11 mouse cellular contexts compared by ENCODE assay signal in the genomic region with DNA sequence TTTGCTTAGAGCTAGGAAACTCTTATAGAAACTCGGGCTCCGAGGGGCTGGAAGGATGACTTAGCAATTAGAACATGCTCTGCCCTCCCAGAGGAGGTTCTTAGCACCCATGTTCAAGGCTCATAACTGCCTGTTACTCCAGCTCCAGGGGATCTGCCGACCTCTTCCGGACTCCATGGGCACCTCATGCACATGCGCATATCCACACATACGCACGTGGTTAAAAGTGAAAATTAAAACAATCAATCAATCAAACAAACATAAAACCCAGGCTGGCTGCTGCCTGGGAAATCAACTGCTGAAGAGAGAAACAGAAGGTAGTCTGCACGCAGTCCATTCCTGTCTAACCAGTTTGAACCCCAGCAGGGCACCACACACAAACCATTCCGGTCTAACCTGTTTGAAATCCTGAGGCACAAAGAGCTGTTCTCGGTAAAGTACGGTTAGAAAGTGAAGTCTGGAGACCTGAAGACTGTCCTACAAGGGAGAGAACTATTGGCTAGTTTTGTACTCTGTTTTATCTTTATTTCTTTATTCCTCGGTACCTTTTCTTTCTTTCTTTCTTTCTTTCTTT. TPM values are rescaled to one million over a fixed set of nuclear protein-coding genes. Genes with fewer than 3 reads are reported as not detected.
DNase-seq lines count a peak whose midpoint lies in the region; ATAC-seq and TF ChIP-seq lines count a peak whose summit lies in the region.
"Had no signal": no experiment of that assay in that cellular context is flagged by ENCODE, and none has a peak within 500 bp of the region (broad histone marks: within the 10 kb centered on the region; RNA-seq: fewer than 3 reads in every experiment).

No protein-coding gene starts in this region.

- no peaks in the 10 kb centered on the region for H3K27me3 ChIP-seq in embryonic facial prominence, embryonic 14.5 days (replicated peaks; ENCODE audit: control insufficient read depth, insufficient read depth, low read length)
- no peaks in the 10 kb centered on the region for H3K27me3 ChIP-seq in lung, embryonic 16.5 days (ENCODE audit: control insufficient read depth, insufficient read depth, low read depth, low read length)
- H3K27me3 ChIP-seq: heart, embryonic 15.5 days had no signal

- WGBS in embryonic facial prominence, embryonic 14.5 days = 51% methylated on average over 12 of the region's 12 CpGs
- WGBS in lung, embryonic 16.5 days = 39% methylated on average over 12 of the region's 12 CpGs

- H3K4me1 ChIP-seq in ES-E14 (ENCODE audit: control insufficient read depth in 2 of 2, insufficient read depth in 2 of 2, low read length in 2 of 2, poor library complexity in 1 of 2) = peaks cover 0 to 2% of the 10 kb centered on the region in 2 experiments; a peak in 2 of 4 replicates
- H3K4me1 ChIP-seq in embryonic facial prominence, embryonic 14.5 days (ENCODE audit: control insufficient read depth, insufficient read depth, low read length) = no peaks in the 10 kb centered on the region
- H3K4me1 ChIP-seq in lung, embryonic 16.5 days (replicated peaks; ENCODE audit: control insufficient read depth, insufficient read depth, low read length) = no peaks in the 10 kb centered on the region; the same call in 1 of the 2 replicates
- H3K4me1 ChIP-seq: heart, embryonic 15.5 days had no signal

- H3K27ac ChIP-seq in ES-E14 (ENCODE audit: insufficient read depth, low read depth, low read length, poor library complexity, severe bottlenecking) = peak overlapping the region; percentile 81; the same call in 1 of the 2 replicates
- H3K27ac ChIP-seq in embryonic facial prominence, embryonic 14.5 days (replicated peaks; ENCODE audit: low read depth, low read length) = peak overlapping the region; percentile 71
- peak overlapping the region; percentile 81 for H3K27ac ChIP-seq in lung, embryonic 16.5 days (ENCODE audit: low read length)
- H3K27ac ChIP-seq: heart, embryonic 15.5 days had no signal

- peak overlapping the region; percentile 7 to 35; a peak in 3 of 4 replicates for H3K4me3 ChIP-seq in ES-E14 (ENCODE audit: insufficient read depth in 1 of 2, low read depth in 1 of 2, low read length in 2 of 2, poor library complexity in 1 of 2, severe bottlenecking in 1 of 2)
- H3K4me3 ChIP-seq in embryonic facial prominence, embryonic 14.5 days (ENCODE audit: low read depth, low read length) = no peak overlapping the region
- peak overlapping the region; percentile 20; the same call in 1 of the 2 replicates for H3K4me3 ChIP-seq in lung, embryonic 16.5 days (ENCODE audit: low read length)
- H3K4me3 ChIP-seq: heart, embryonic 15.5 days had no signal

- H3K9me3 ChIP-seq in ES-E14 (ENCODE audit: control insufficient read depth, insufficient read depth, low read depth, low read length) = no peaks in the 10 kb centered on the region
- H3K9me3 ChIP-seq in embryonic facial prominence, embryonic 14.5 days (ENCODE audit: control insufficient read depth, low read length) = no peaks in the 10 kb centered on the region
- no peaks in the 10 kb centered on the region for H3K9me3 ChIP-seq in lung, embryonic 16.5 days (ENCODE audit: control insufficient read depth, low read length)
- H3K9me3 ChIP-seq: G1E; heart, embryonic 15.5 days had no signal

- H3K9ac ChIP-seq in ES-E14 (ENCODE audit: insufficient read depth, low read depth, low read length, poor library complexity, severe bottlenecking) = no peak overlapping the region
- no peak overlapping the region for H3K9ac ChIP-seq in embryonic facial prominence, embryonic 14.5 days (ENCODE audit: low read depth, low read length)
- peak overlapping the region; percentile 45; the same call in 1 of the 2 replicates for H3K9ac ChIP-seq in lung, embryonic 16.5 days (ENCODE audit: low read length)
- H3K9ac ChIP-seq: heart, embryonic 15.5 days had no signal

- H3K4me2 ChIP-seq in embryonic facial prominence, embryonic 14.5 days (ENCODE audit: low read depth, low read length) = peak overlapping the region; percentile 16
- H3K4me2 ChIP-seq in lung, embryonic 16.5 days (ENCODE audit: low read depth, low read length) = peak overlapping the region; percentile 25
- H3K4me2 ChIP-seq: heart, embryonic 15.5 days had no signal

- DNase-seq in ES-E14 (ENCODE audit: low read depth, low spot score) = no peak
- peak; percentile 89 for DNase-seq in embryonic facial prominence, embryonic 14.5 days (ENCODE audit: low spot score)
- DNase-seq in kidney, postnatal 10 days = peak; percentile 45
- no peak for DNase-seq in ovary, postnatal 10 days (ENCODE audit: low spot score)
- DNase-seq in MN1 (ENCODE audit: low spot score) = no peak
- no peak for DNase-seq in frontal cortex, adult 2 months (ENCODE audit: extremely low spot score in 1 of 2, low spot score in 1 of 2)
- no peak for DNase-seq in adipocyte (ENCODE audit: low spot score)
- DNase-seq: spleen, adult 18-20 months had no signal

- in situ Hi-C loops in ES-E14 (cut with MboI; ENCODE audit: low sequenced_read_pairs in 2 of 2, unreplicated experiment in 2 of 2) = no loop called here

- no peaks in the 10 kb centered on the region for H3K36me3 ChIP-seq in ES-E14 (ENCODE audit: control insufficient read depth, insufficient read depth, low read length, poor library complexity, severe bottlenecking)
- H3K36me3 ChIP-seq in embryonic facial prominence, embryonic 14.5 days (ENCODE audit: control insufficient read depth, insufficient read depth, low read length) = no peaks in the 10 kb centered on the region
- no peaks in the 10 kb centered on the region for H3K36me3 ChIP-seq in lung, embryonic 16.5 days (ENCODE audit: control insufficient read depth, insufficient read depth, low read length)
- H3K36me3 ChIP-seq: G1E; heart, embryonic 15.5 days had no signal

- peak; percentile 94 for ATAC-seq in embryonic facial prominence, embryonic 14.5 days (ENCODE audit: low read depth)
- ATAC-seq in lung, embryonic 16.5 days (ENCODE audit: low read depth) = peak; percentile 93

TF ChIP-seq in ES-E14, 5 proteins besides CTCF, POLR2A, EP300 and RAD21:
- TF ChIP-seq MAFK (IDR thresholded peaks at IDR 0.05; ENCODE audit: insufficient read depth, low read depth, low read length) (no peak), ZC3H11A (IDR thresholded peaks at IDR 0.05; ENCODE audit: borderline replicate concordance, low read depth, low read length) (no peak), ZNF384 (IDR thresholded peaks at IDR 0.05; ENCODE audit: low read depth, low read length) (peak; percentile 87), HCFC1 (IDR thresholded peaks at IDR 0.05; ENCODE audit: borderline replicate concordance, insufficient read depth, low read length) (no peak), CHD2 (IDR thresholded peaks at IDR 0.05; ENCODE audit: low read depth, low read length) (peak; percentile 73; the same call in 1 of the 2 replicates)

RNA-seq across cellular contexts. Expression of a gene that starts 25.2 kb away (rescaled TPM):
- total RNA-seq in ES-E14 (2012; rRNA removed) = 272 and 391 TPM in 2 replicates
- 389 and 391 TPM in 2 replicates for polyA plus RNA-seq in embryonic facial prominence, embryonic 14.5 days (2014; fragmentation: Nextera tagmentation; extraction: Ambion mirVana)
- polyA plus RNA-seq in lung, embryonic 16.5 days (2015; fragmentation: Nextera tagmentation; extraction: Ambion mirVana) = 565 and 579 TPM in 2 replicates
- polyA plus RNA-seq in frontal cortex, adult 2 months (2012; rRNA removed) = 148 and 157 TPM in 2 replicates

RNA-seq across cellular contexts. Expression of a gene that starts 27.0 kb away (rescaled TPM):
- total RNA-seq in ES-E14 (2012; rRNA removed) = 0.32 and 0.62 TPM in 2 replicates
- polyA plus RNA-seq in embryonic facial prominence, embryonic 14.5 days (2014; fragmentation: Nextera tagmentation; extraction: Ambion mirVana) = 3.0 and 3.8 TPM in 2 replicates
- 1.6 and 2.2 TPM in 2 replicates for polyA plus RNA-seq in lung, embryonic 16.5 days (2015; fragmentation: Nextera tagmentation; extraction: Ambion mirVana)
- 0.97 and 1.0 TPM in 2 replicates for polyA plus RNA-seq in frontal cortex, adult 2 months (2012; rRNA removed)
- polyA plus RNA-seq: G1E had no signal

Comparison
In these comparisons a context has a peak if more than half of its experiments do, and no peak if none do; other contexts are left out.
1. DNase-seq: peak in embryonic facial prominence, embryonic 14.5 days (single experiment) and kidney, postnatal 10 days (single experiment); none in ES-E14 (single experiment), ovary, postnatal 10 days (single experiment), MN1 (single experiment), frontal cortex, adult 2 months (0 of 2) and adipocyte (single experiment).
2. Peak in every context shown above with its lines, with median percentiles within 50 percentile points of each other: H3K27ac ChIP-seq.